Mouse (Mus musculus) lung, postnatal 0 days (tissue): ENCODE measurements around the gene Sec11a. TPM values are rescaled to one million over a fixed set of nuclear protein-coding genes. Genes with fewer than 3 reads are reported as not detected.

Experiments
- ATAC-seq: fragments of 200-750 bp; cut with Nextera tagmentation; 2 replicates; pipeline ENCODE4 v1.8.0; 2017; ENCODE audit warnings: moderate library complexity
- DNase-seq: peaks from one replicate; pipeline ENCODE4 v3.0.0-alpha.2; 2016; ENCODE audit warnings: low spot score
- H3K27ac ChIP-seq: fragments of 300-500 bp; sonication (generic); 2 replicates; pipeline ENCODE4 v1.5.1; 2014; ENCODE audit warnings: antibody characterized with exemption, mild to moderate bottlenecking, low read length, mixed read lengths
- H3K27me3 ChIP-seq: fragments of 300-500 bp; sonication (generic); replicated peaks from 2 replicates; pipeline ENCODE4 v1.6.1; 2014; ENCODE audit warnings: low read length, mixed read lengths; ENCODE audit not compliant: insufficient read depth
- H3K36me3 ChIP-seq: fragments of 300-500 bp; sonication (generic); 2 replicates; pipeline ENCODE4 v1.6.1; 2014; ENCODE audit warnings: low read length, mixed read lengths; ENCODE audit not compliant: insufficient read depth
- H3K4me1 ChIP-seq: fragments of 300-500 bp; sonication (generic); 2 replicates; pipeline ENCODE4 v1.6.1; 2014; ENCODE audit warnings: antibody characterized with exemption, low read depth, low read length, mixed read lengths; ENCODE audit not compliant: insufficient read depth
- H3K4me2 ChIP-seq: fragments of 300-500 bp; sonication (generic); replicated peaks from 2 replicates; pipeline ENCODE4 v1.6.1; 2014; ENCODE audit warnings: low read depth, mild to moderate bottlenecking, low read length, moderate library complexity, mixed read lengths
- H3K4me3 ChIP-seq: fragments of 300-500 bp; sonication (generic); 2 replicates; pipeline ENCODE4 v1.5.1; 2014; ENCODE audit warnings: low read depth, low read length
- H3K9ac ChIP-seq: fragments of 300-500 bp; sonication (generic); replicated peaks from 2 replicates; pipeline ENCODE4 v1.6.1; 2014; ENCODE audit warnings: low read depth, mild to moderate bottlenecking
- H3K9me3 ChIP-seq: fragments of 300-500 bp; sonication (generic); 2 replicates; pipeline ENCODE4 v1.6.1; 2016; ENCODE audit warnings: low read length, mixed read lengths
- CTCF ChIP-seq: IDR thresholded peaks from 2 replicates; pipeline ENCODE4 v1.5.1; 2016; ENCODE audit warnings: antibody characterized with exemption, mild to moderate bottlenecking
- EP300 ChIP-seq: IDR thresholded peaks from 2 replicates; pipeline ENCODE4 v1.6.1; 2016; ENCODE audit warnings: antibody characterized with exemption, mild to moderate bottlenecking, control low read depth
- WGBS: fragments of 180-500 bp; shearing (Covaris S2); extraction: QIAGEN DNeasy Blood & Tissue Kit; methylation state at CpG from one replicate; pipeline ENCODE4 v1.1.7; 2014; 5-methylcytosine and 5-hydroxymethylcytosine counted together
- polyA plus RNA-seq: library from polyadenylated mRNA; unstranded; fragments of >200 nt; fragmentation: Nextera tagmentation; extraction: Ambion mirVana; gene quantifications from 2 replicates; pipeline ENCODE4 v1.2.1, GENCODE M21; 2015

Gene Sec11a
- polyA plus RNA-seq, 1 experiment from 2014 or later = 172 TPM

GRCm38 (mm10) chr7:80992631-80992979, 45.0 kb upstream of the Sec11a start:
- peak overlapping the region; percentile 98 for H3K27ac ChIP-seq
- H3K4me3 ChIP-seq = peak overlapping the region; percentile 90
- H3K4me2 ChIP-seq = peak overlapping the region; percentile 75
- no peak for ATAC-seq
- 1% methylated on average over 12 of the region's 12 CpGs for WGBS
- no peaks in the 10 kb centered on the region for H3K27me3 ChIP-seq
- TF ChIP-seq CTCF (no peak), EP300 (no peak)
- H3K36me3 ChIP-seq = no peaks in the 10 kb centered on the region
- no peaks in the 10 kb centered on the region for H3K9me3 ChIP-seq
- H3K4me1 ChIP-seq = peaks cover 22% of the 10 kb centered on the region; the same call in 1 of the 2 replicates
- DNase-seq = peak; percentile 40
- peak overlapping the region; percentile 96 for H3K9ac ChIP-seq

DNA sequence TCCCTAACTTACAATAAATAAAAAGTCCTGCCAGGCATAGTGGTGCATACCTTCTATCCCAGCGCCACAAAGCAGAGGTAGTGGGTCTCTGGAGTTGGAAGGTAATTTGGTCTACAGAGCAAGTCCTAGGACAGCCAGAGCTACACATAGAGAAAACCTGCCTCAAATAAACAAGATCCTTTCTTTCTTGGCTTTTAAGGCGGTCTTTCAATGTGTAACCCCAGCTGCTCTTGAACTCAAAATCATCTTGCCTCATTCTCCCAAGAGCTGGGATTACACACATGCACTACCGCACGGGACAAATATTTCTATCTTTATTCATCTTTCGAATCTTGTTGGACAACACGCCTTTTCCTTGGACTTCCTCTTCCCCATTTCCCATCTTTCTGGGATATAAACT, 44.5 kb upstream of the Sec11a start:
- Histone ChIP-seq H3K27ac (peak overlapping the region; percentile 98), H3K9me3 (no peaks in the 10 kb centered on the region), H3K9ac (peak overlapping the region; percentile 96), H3K4me1 (peaks cover 22% of the 10 kb centered on the region; the same call in 1 of the 2 replicates), H3K4me2 (peak overlapping the region; percentile 75), H3K27me3 (no peaks in the 10 kb centered on the region), H3K4me3 (peak overlapping the region; percentile 90), H3K36me3 (no peaks in the 10 kb centered on the region)
- 27% methylated on average over 6 of the region's 6 CpGs for whole genome bisulfite sequencing
- TF ChIP-seq CTCF (no peak), EP300 (no peak)
- no peak for ATAC-seq
- DNase-seq = peak; percentile 42

DNA sequence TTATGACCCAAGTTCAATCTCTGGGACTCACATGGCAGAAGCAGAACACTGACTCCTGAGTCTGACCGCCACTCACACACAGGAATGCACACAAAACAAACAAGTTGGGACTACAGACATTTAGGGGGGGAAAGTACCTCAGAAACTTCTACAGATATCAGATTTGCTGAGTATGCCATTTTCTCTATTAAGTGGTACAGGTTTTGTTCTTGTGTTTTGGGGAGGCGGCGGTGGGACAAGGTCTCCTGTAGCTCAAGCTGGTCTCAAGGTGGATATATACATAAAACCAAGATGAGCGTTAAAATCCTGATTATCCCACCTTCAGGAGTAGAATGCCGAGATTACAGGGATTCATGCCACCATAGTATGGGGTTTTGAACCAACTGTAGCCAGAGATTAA, 44.0 kb upstream of the Sec11a start:
- no peak overlapping the region for H3K27ac ChIP-seq
- 78% methylated on average over 5 of the region's 5 CpGs for WGBS

GRCm38 (mm10) chr7:80990276-80990675, 42.7 kb upstream of the Sec11a start:
- no peak overlapping the region for H3K27ac ChIP-seq
- TF ChIP-seq CTCF (no peak), EP300 (no peak)
- H3K9ac ChIP-seq = no peak overlapping the region
- H3K27me3 ChIP-seq = no peaks in the 10 kb centered on the region
- H3K9me3 ChIP-seq = no peaks in the 10 kb centered on the region
- no peak overlapping the region for H3K4me3 ChIP-seq
- ATAC-seq (no peak), DNase-seq (no peak)
- 89% methylated on average over 6 of the region's 6 CpGs for WGBS
- no peak overlapping the region for H3K4me2 ChIP-seq
- peaks cover 20% of the 10 kb centered on the region; the same call in 1 of the 2 replicates for H3K4me1 ChIP-seq
- H3K36me3 ChIP-seq = no peaks in the 10 kb centered on the region

More for the DNA sequence above, 44.0 kb upstream of the Sec11a start:
- DNase-seq (peak; percentile 13), ATAC-seq (no peak)
- Histone ChIP-seq H3K27me3 (no peaks in the 10 kb centered on the region), H3K9ac (peak overlapping the region; percentile 96; the same call in 1 of the 2 replicates), H3K4me1 (peaks cover 25% of the 10 kb centered on the region; the same call in 1 of the 2 replicates), H3K4me2 (peak overlapping the region; percentile 75), H3K9me3 (no peaks in the 10 kb centered on the region), H3K4me3 (peak overlapping the region; percentile 90; the same call in 1 of the 2 replicates), H3K36me3 (no peaks in the 10 kb centered on the region)
- TF ChIP-seq EP300 = no peak
- TF ChIP-seq CTCF = no peak

DNA sequence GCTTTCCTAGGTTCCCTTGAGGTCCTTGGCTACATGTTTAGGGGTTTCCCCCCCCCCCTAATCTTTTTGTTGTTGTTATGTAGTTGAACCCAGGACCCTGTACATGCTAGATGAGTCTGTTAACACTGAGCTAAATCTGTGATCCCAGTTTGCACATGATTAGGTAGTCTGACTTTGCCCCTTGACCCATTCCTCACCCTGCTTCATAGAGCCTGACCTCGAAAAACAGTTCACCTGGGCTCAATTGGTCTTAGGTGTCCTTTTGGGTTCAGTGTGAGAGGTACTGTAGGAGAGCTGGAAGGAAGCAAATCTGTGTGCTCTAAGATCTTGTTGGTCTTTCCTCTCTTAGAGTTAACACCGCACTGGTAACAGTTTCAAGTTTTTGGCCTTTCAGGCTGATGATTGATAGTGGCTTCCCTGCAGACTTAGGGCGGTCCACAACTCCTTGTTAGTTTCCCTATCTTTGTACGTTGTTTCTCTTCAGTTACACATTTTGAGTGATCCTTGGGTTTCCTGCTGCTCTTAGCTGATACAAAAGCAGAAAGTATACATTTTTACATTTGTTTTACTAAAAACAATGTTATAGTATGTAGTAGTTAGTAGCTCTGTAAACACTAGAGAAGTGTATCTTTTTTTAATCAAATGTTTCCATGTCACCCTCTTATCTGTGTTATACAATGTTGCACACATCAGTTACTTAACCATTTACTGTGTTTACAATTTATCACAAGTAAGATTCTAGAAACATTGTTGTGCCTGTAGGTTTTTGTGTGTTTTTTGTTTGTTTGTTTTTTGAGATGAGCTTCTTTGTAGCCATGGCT, 40.4 kb upstream of the Sec11a start:
- Histone ChIP-seq H3K9me3 (no peaks in the 10 kb centered on the region), H3K27me3 (no peaks in the 10 kb centered on the region), H3K4me2 (no peak overlapping the region), H3K4me1 (peaks cover 11% of the 10 kb centered on the region; the same call in 1 of the 2 replicates), H3K27ac (no peak overlapping the region), H3K36me3 (no peaks in the 10 kb centered on the region), H3K4me3 (no peak overlapping the region), H3K9ac (no peak overlapping the region)
- no peak for TF ChIP-seq EP300
- no peak for TF ChIP-seq CTCF
- DNase-seq = no peak
- no peak for ATAC-seq
- 37% methylated on average over 4 of the region's 4 CpGs for WGBS

- Histone ChIP-seq H3K27ac (no peak overlapping the region), H3K9ac (no peak overlapping the region), H3K27me3 (no peaks in the 10 kb centered on the region), H3K4me3 (no peak overlapping the region), H3K9me3 (no peaks in the 10 kb centered on the region), H3K4me2 (no peak overlapping the region), H3K4me1 (peaks cover 5% of the 10 kb centered on the region; the same call in 1 of the 2 replicates), H3K36me3 (no peaks in the 10 kb centered on the region)
- ATAC-seq (no peak), DNase-seq (peak; percentile 27)
- TF ChIP-seq EP300 = no peak
- 21% methylated on average over 6 of the region's 6 CpGs for WGBS
Observed at GRCm38 (mm10) chr7:80986458-80987187, 39.0 kb upstream of the Sec11a start.
